Mouse (Mus musculus) stomach, adult 2 months (tissue): ENCODE results near the gene Arg2. TPM values are rescaled to one million over a fixed set of nuclear protein-coding genes. Genes with fewer than 3 reads are reported as not detected.

Experiments used
- polyA plus RNA-seq: library from polyadenylated mRNA; depleted of rRNA; stranded (reverse); fragments of >200 nt; gene quantifications from 2 replicates; pipeline ENCODE4 v1.2.3, GENCODE M21; 2012; rRNA removed

Gene Arg2
- polyA plus RNA-seq, result 0.08 and 0.41 TPM in 2 replicates

GRCm38 (mm10) chr12:79130299-79131177 lies at the start of gene Arg2:
TSS of gene Arg2 (plus strand) at chr12:79130777.

DNA sequence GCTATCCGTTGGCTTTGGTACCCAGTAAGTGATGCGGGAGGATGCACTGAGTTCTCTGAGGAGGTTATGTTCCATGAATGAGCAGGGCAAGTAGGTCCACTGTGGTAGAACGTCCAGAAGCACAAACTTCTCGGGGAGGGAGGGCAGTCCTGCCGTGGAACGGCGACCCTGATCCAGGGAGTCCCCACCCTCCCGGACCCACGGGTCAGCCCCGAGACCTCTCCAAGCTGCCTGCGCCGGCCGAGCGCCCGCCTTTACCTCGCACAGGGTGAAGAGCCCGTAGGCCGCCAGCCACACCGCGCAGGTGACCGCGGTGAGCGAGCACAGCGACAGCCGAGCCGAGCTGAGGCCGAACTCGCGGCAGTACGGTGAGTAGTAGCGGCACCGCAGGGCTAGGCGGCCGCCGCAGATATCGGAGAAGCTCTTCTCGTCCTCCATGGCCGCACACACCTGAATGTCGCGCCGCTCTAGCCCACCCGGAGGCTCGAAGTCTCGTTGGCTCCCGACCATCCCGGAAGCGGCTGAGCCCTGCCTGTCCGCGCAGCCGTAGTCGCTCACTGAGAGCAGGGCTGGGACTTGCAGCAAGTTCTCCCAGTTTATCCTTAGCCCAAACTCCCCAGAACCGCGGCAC lies 41.3 kb upstream of the Arg2 start, which contains the start of gene Pigh:
Gene Pigh (minus strand): TSS at position 470 of the 631 bp plus-strand sequence.

DNA sequence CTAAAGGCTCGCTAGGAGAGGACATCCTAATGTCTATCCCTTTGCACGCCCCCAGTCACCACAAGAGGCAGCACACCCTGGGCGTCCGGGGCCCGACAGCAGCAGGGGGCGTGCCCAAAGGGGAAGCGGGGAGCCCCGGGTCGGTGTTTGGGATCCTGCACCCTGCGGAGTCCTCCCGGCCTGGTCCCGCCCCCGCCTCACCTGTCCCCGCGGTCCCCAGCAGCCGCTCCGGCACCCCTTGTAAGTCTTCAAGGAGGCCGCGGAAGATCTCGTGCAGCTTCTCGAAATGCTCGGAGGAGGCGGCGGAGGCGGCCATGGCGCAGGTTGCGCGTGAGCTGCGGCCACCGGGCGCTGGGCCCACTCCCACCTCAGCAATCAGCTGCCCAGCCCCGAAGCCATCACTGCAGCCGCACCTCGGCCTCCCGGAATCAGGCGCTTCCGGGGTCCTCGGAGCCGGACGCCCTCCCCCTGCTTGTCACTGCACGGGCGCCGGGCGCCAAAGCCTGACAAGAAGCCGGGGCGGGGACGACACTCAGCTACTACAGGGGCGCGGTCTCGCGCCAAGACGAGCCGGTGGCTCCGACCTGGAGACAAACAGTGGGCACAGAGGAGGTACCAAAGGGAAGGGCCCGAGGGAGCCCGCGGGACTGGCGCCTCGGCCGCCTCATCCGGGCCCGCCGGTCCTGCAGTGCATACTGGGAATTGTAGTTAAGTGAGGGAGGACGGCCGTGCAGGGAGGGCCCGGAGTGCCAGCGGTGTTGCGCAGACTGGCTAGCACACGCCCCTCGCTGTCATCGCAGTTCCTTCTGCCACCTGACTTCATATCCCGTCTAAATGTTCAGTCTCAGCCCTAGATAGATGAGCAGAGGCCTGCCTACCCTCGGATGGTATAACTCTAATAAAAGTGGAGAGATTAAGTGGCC lies 41.7 kb downstream of the Arg2 start, which contains the start of gene Vti1b:
Gene Vti1b (minus strand): TSS at position 649 of the 923 bp plus-strand sequence.

DNA sequence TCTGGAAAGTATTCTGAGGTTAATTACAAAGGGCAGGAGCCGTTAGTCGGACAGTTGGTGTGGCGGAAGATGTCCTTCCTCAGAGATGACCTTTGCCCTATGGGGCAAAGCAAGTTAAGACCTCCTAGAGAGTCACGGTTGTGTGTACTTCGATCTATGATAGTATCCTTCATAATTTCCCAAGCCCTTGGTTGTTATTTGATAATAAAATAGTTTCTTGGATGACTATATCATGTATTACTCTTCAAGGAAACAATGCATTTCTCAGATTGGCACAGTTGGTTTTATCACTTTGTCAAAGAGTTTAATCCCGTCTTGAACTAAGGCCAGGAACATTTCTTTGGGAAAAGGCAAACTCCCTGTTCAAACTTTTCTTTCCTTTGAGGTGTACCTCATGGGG lies 61.6 kb downstream of the Arg2 start, which contains the start of gene Rdh11:
Gene Rdh11 (minus strand): TSS at position 101 of the 400 bp plus-strand sequence.

Other genes with a start within 250 kb of the Arg2 start
- gene Plek2, start 223.8 kb upstream of the Arg2 start, polyA plus RNA-seq, result 4.8 and 5.6 TPM in 2 replicates
- 2.9 and 3.3 TPM in 2 replicates for gene Tmem229b, start 123.2 kb upstream of the Arg2 start, polyA plus RNA-seq
- gene Plekhh1, start 101.6 kb upstream of the Arg2 start, polyA plus RNA-seq, result 7.3 and 7.9 TPM in 2 replicates
- 5.3 and 5.7 TPM in 2 replicates for gene Pigh, start 41.1 kb upstream of the Arg2 start, polyA plus RNA-seq
- 12.8 and 22.2 TPM in 2 replicates for gene Vti1b, start 41.9 kb downstream of the Arg2 start, polyA plus RNA-seq
- gene Rdh11, start 61.5 kb downstream of the Arg2 start, polyA plus RNA-seq, result 1.7 and 3.6 TPM in 2 replicates
- 9.1 and 13.4 TPM in 2 replicates for gene Rdh12, start 78.1 kb downstream of the Arg2 start, polyA plus RNA-seq
- 2.7 and 5.0 TPM in 2 replicates for gene Zfyve26, start 165.5 kb downstream of the Arg2 start, polyA plus RNA-seq
- gene Rad51b, start 166.5 kb downstream of the Arg2 start, polyA plus RNA-seq, result 0.05 and 0.13 TPM in 2 replicates